Mouse (Mus musculus) pancreas, adult 10 weeks (tissue): Measurements from ENCODE around the gene Itgbl1. TPM values are rescaled to one million over a fixed set of nuclear protein-coding genes. Genes with fewer than 3 reads are reported as not detected.

Experiments used
- polyA plus RNA-seq: library from polyadenylated mRNA; stranded (reverse); fragments of 350-450 nt; fragmentation: Illumina TruSeq; extraction: RNeasy Lipid Tissue Mini Kit (QIAGEN cat#74804); gene quantifications from one replicate; pipeline ENCODE4 v1.2.3, GENCODE M21; 2015; ENCODE audit warnings: low read depth, low replicate concordance; ENCODE audit not compliant: insufficient read depth

Gene Itgbl1
- 2.1 TPM for polyA plus RNA-seq

DNA sequence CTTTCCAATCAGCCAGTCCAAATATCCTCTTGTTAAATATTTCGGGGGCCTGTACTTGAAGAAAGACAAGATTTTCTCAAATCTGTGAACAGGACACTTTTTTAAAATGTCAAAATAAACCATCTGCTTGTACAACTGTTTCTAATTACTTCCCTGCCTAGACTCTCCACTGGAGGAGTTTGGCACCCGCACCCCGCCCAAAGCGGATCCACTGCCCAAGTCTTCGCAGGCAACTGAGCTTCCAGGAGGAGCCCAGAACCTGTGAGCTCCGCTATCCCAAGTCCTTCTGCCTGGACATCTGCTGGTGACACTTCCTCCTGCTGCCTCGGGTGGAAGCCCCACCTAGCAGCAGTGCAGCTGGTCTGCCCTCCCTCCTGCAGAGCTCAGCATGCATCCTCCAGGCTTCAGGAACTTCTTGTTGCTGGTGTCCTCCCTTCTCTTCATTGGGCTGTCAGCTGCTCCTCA, at the start of gene Itgbl1:
Itgbl1 (plus strand) TSS at position 51 of the 465 bp plus-strand sequence.

GRCm38 (mm10) chr14:123626501-123627179, 33.1 kb upstream of the Itgbl1 start, which contains the start of gene Nalcn:
Gene Nalcn (minus strand): TSS chr14:123627144.

Other genes starting within 250 kb of the Itgbl1 start
- gene Nalcn, start 32.8 kb upstream of the Itgbl1 start, polyA plus RNA-seq: 0.90 TPM